Mouse (Mus musculus) small intestine, adult 2 months (tissue): ENCODE results near the gene Gm17606. TPM values are rescaled to one million over a fixed set of nuclear protein-coding genes. Genes with fewer than 3 reads are reported as not detected.

Experiments used
- H3K27ac ChIP-seq: fragments of 200-500 bp; 2 replicates; pipeline ENCODE4 v1.5.1; 2012; ENCODE audit warnings: low read depth, low read length, control low read depth, inconsistent platforms; ENCODE audit not compliant: insufficient read depth
- H3K27me3 ChIP-seq: fragments of 200-500 bp; 2 replicates; pipeline ENCODE4 v1.6.1; 2012; ENCODE audit warnings: mild to moderate bottlenecking, moderate library complexity, low read length, inconsistent platforms; ENCODE audit not compliant: control insufficient read depth, insufficient read depth
- H3K36me3 ChIP-seq: fragments of 200-500 bp; 2 replicates; pipeline ENCODE4 v1.6.1; 2012; ENCODE audit warnings: mild to moderate bottlenecking, low read length, control low read depth, inconsistent platforms; ENCODE audit not compliant: control insufficient read depth, insufficient read depth
- H3K4me1 ChIP-seq: fragments of 200-500 bp; 2 replicates; pipeline ENCODE4 v1.6.1; 2012; ENCODE audit warnings: low read length, inconsistent platforms, mixed read lengths; ENCODE audit not compliant: control insufficient read depth, insufficient read depth, insufficient read length
- H3K4me3 ChIP-seq: fragments of 200-500 bp; 2 replicates; pipeline ENCODE4 v1.5.1; 2012; ENCODE audit warnings: low read depth, mild to moderate bottlenecking, control low read depth, inconsistent platforms, low read length, moderate library complexity
- CTCF ChIP-seq: fragments of 200-500 bp; IDR thresholded peaks from 2 replicates; pipeline ENCODE4 v1.5.1; 2012; ENCODE audit warnings: low read depth, mild to moderate bottlenecking, control low read depth, inconsistent platforms, low read length, moderate library complexity, mixed read lengths; ENCODE audit not compliant: insufficient replicate concordance, insufficient read length; ENCODE audit errors: extremely low read depth
- POLR2A ChIP-seq: fragments of 200-500 bp; IDR thresholded peaks from 2 replicates; pipeline ENCODE4 v1.6.1; 2012; ENCODE audit warnings: low read depth, mild to moderate bottlenecking, control low read depth, inconsistent platforms, low read length, moderate library complexity
- WGBS: fragments of 180-500 bp; shearing (Covaris S2); methylation state at CpG from one replicate; pipeline ENCODE4 v1.1.7; 2018; 5-methylcytosine and 5-hydroxymethylcytosine counted together
- polyA plus RNA-seq: library from polyadenylated mRNA; depleted of rRNA; stranded (reverse); fragments of >200 nt; gene quantifications from 2 replicates; pipeline ENCODE4 v1.2.3, GENCODE M21; 2012

Gm17606 gene
- polyA plus RNA-seq, 1 experiment, result not detected

DNA sequence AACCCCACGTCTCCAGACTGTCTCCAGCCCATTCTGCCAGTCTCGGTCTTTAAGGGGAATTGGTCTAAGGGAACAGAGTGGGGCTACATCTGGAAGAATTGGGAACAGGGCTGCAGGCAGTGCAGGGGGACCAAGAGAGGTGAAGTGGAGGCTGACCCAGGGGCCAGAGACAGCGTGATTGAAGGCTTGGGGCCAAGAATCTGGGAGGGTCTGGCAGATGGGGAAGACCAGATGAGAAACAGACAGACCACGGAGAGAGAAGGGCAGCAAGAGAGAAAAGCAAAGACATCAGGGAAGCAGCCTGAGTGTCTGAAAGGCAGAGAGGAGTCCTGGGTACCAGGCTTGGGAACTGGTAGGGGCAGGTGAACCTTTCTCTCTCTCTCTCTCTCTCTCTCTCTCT, 631 bp upstream of the Gm17606 start:
- Histone ChIP-seq H3K27ac (no peak overlapping the region), H3K36me3 (peaks cover 30% of the 10 kb centered on the region), H3K4me3 (no peak overlapping the region), H3K4me1 (no peaks in the 10 kb centered on the region; the same call in 1 of the 2 replicates), H3K27me3 (no peaks in the 10 kb centered on the region)
- no peak for TF ChIP-seq POLR2A
- no peak for TF ChIP-seq CTCF
- 67% methylated on average over 4 of the region's 4 CpGs for WGBS

DNA sequence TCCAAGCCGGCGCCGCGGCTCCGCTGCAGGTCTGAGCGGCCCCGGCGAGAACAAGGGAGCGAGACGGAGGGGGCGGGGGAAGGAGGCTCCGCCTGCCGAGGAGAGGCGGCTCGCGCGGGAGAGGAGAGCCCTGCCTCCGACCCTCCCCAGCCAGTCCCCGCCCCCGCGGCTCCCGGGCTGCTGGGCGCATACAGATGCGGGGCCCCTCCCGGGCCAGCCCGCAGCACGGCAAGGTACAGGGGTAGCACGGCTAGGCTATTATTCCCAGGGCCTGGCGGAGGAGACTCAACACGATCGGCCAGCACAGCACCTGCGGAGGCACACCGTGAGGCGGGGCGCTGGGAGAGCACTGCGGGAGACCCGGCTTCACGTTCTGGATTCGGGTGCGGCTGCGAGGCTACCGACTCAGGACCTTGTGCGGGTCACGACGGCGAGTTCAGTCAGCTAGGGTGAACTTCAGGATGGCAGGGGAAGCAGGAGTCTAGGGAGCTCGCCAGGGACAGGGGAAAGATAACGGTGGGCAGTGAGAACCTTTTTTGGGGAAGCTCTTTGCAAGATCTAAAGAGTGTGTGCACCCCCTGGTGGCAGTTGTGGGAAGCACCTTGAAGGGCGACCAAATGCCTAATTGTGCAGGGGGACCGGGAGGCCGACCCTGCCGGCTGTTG, 685 bp downstream of the Gm17606 start, which contains the start of gene Cdh24:
Gene Cdh24, minus strand, starts transcription at position 60 of the 665 bp plus-strand sequence.
- no peaks in the 10 kb centered on the region; the same call in 1 of the 2 replicates for H3K4me1 ChIP-seq
- H3K27me3 ChIP-seq, result no peaks in the 10 kb centered on the region
- no peak within 1 kb of the TSS for H3K27ac ChIP-seq
- WGBS, result under 1% methylated on average over 52 of the region's 52 CpGs
- TF ChIP-seq CTCF (peak; percentile 81; the same call in 1 of the 2 replicates), POLR2A (peak; percentile 36; the same call in 1 of the 2 replicates)
- peak within 1 kb of the TSS; percentile 82 for H3K4me3 ChIP-seq
- peaks cover 43% of the 10 kb centered on the region for H3K36me3 ChIP-seq

DNA sequence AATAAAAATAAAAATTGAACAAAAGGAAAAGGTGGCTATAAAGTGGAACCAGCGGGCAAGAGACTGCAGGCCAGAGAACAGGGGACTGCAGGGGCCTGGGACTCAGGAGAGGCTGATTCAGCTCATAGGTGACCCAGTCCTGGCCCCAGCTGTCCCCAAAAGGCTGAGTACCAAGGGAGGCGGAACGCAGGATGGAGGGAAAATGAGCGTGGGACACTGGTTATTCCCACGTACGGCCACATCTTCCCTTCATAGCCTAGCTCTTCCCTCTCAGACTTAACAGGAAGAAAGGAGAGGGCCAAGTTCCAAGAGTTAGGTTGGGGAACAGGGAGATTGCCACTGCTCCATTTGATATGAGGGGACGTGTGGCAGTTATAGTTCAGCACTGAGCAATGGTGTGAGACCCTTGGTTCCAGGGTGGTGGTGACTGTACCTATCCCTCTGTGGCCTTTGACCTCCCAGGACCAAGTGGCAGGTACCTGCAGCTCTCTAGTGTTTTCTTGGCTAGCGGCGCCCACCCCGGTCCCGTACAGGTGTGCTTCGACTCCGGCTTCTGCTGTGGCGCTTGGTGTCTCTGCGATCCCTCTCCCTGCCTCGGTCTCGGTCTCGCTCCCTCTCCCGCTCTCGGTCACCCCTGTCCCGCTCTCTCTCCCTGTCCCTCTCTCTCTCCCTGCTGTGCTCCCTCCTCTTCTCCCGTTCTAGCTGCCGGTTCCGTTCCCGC, 1.6 kb downstream of the Gm17606 start:
- no peaks in the 10 kb centered on the region for H3K27me3 ChIP-seq
- no peak overlapping the region for H3K27ac ChIP-seq
- 91% methylated on average over 25 of the region's 25 CpGs for WGBS
- TF ChIP-seq CTCF (no peak), POLR2A (no peak)
- no peaks in the 10 kb centered on the region; the same call in 1 of the 2 replicates for H3K4me1 ChIP-seq
- H3K4me3 ChIP-seq, result no peak overlapping the region
- H3K36me3 ChIP-seq, result peaks cover 51% of the 10 kb centered on the region

DNA sequence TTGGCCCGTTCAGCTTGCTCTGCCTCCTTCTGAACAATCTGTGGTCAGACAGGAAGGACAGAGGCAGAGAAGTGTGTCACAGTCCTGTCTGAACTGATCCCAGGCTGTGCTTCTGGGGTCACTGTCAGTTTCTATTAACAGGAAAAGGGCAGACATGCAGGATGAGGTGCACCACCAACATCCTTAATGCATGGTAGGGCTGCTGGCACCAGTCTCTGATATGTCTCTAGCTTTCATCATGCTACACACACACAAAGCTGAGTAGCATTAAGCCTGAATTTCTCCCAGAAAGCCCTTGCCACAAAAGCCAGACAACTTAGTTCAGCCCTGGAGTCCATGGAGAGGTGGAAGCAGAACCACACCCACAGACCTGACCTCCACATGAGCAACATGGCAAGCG, 2.3 kb downstream of the Gm17606 start:
- no peak overlapping the region for H3K4me3 ChIP-seq
- H3K27me3 ChIP-seq, result no peaks in the 10 kb centered on the region
- no peaks in the 10 kb centered on the region; the same call in 1 of the 2 replicates for H3K4me1 ChIP-seq
- 88% methylated on average over 2 of the region's 2 CpGs for WGBS
- no peak overlapping the region for H3K27ac ChIP-seq
- H3K36me3 ChIP-seq, result peaks cover 54% of the 10 kb centered on the region
- TF ChIP-seq CTCF (no peak), POLR2A (no peak)

DNA sequence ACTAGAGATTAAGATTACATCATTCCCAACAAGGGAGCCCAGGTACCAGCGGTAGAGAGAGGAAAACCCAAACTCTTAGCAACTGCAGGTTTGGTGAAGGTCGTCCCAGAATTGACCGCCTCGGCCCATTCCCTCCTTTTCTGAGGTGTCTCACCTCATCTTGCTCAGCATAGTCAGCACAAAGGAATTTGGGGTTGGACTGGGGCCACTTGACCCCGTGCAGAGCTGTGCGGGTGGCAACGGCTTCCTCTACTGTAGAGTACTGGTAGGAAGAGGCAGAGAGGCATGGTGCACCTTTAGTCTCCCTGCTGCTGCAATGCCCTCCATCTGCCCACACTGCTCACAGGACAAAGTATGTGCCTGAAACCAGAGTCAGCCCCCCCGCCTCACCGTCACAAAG, 3.5 kb downstream of the Gm17606 start:
- Histone ChIP-seq H3K36me3 (peaks cover 65% of the 10 kb centered on the region), H3K4me1 (no peaks in the 10 kb centered on the region; the same call in 1 of the 2 replicates), H3K27me3 (no peaks in the 10 kb centered on the region), H3K27ac (no peak overlapping the region), H3K4me3 (no peak overlapping the region)
- TF ChIP-seq POLR2A (no peak), CTCF (no peak)
- 89% methylated on average over 9 of the region's 9 CpGs for WGBS

DNA sequence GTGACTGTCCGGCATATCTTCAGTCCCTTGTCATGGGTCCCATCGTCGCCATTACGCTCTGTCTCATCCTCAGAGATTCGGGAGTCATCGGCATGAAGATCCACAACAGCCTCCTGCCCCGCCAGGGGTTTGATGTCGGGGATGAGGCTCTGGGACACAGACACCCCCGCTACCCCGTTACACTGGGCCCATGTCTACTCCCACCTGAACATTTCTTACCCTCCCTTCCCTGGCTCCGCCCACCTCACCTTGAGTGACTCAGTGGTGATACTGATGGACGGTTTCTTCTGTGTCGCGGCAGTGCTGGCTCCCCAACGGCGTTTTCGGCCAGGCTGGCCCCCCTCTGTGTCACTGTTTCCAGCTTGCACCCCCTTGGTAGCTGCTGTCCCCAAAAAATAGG, 5.7 kb downstream of the Gm17606 start:
- no peak overlapping the region for H3K27ac ChIP-seq
- H3K36me3 ChIP-seq, result peaks cover 83% of the 10 kb centered on the region
- H3K27me3 ChIP-seq, result no peaks in the 10 kb centered on the region
- H3K4me3 ChIP-seq, result no peak overlapping the region
- TF ChIP-seq POLR2A (no peak), CTCF (no peak)
- 91% methylated on average over 17 of the region's 17 CpGs for WGBS
- H3K4me1 ChIP-seq, result no peaks in the 10 kb centered on the region; the same call in 1 of the 2 replicates

DNA sequence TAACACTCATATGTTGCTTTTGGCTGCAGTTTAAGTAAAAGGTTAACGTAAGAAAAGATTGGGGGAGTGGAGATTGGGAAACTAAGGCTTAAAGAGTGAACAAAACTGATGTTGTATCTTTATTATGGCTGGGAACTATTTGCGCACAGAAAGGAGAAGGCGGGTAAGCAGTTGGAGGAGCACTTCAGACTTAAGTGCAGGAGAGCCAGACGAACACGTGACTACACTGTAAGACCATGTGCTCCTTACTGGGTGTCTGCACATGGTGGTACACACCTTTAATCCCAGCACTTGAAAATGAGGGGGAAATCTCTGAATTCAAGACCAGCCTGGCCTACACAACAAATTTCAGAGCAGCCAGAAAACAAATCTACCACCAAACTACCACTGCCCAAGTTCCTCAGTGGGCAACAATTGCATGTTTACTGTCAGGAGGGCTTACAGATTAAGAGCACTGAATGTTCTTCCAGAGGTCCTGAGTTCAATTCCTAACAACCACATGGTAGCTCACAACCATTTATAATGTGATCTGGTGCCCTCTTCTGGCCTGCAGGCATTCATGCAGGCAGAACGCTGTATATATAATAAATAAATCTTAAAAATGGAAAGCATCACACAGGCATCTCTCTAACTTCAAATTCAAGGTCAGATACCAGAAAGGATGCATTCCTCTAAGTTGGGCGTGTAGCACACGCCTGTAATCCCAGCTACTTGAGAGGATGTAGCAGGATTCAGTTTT, 6.3 kb downstream of the Gm17606 start:
- Histone ChIP-seq H3K36me3 (peaks cover 85% of the 10 kb centered on the region), H3K27me3 (no peaks in the 10 kb centered on the region), H3K4me1 (no peaks in the 10 kb centered on the region; the same call in 1 of the 2 replicates), H3K4me3 (no peak overlapping the region), H3K27ac (no peak overlapping the region)
- WGBS, result 90% methylated on average over 8 of the region's 8 CpGs
- TF ChIP-seq POLR2A (no peak), CTCF (no peak)
